Mouse (Mus musculus) cerebellum, postnatal 14 days (tissue): ENCODE results near the gene Jazf1.

Experiments
- DNase-seq, 2 experiments: peaks; one replicate each; pipeline ENCODE4 v3.0.0; 2021; ENCODE audit warnings: mixed read lengths in 2 of 2

The Jazf1 gene

GRCm38 (mm10) chr6:52903226-52903960 lies 165.0 kb downstream of the Jazf1 start:
- no peak for DNase-seq

DNA sequence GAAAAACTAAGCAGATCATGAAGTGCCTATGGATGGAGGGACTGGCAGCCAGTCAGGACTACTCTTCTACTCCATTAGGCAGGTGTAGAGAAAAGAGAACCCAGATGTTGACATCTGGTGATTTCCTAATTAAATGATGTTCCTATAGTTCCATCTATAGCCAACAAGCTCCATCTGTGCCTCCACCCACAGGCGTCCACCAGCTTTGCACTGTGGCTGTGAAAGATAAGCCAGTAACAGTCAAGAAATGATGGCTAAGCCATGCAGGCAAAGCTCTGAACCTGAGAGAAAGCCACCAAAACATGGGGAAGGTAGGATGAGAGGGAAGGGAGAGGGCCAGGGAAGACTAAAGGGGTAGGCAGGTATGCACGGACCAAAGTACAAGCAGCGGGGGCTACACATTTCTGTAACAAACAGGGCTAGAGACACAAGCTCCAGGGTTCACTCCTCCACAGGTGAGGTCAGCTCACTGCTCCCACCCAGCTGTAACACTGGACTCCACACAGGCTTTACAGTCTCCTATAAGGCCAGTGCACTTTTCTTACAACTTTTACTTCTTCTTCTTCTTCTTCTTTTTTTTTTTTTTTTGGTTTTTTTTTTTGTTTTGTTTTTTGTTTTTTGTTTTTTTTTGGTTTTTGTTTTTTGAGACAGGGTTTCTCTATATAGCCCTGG lies 168.7 kb downstream of the Jazf1 start:
- no peak for DNase-seq

DNA sequence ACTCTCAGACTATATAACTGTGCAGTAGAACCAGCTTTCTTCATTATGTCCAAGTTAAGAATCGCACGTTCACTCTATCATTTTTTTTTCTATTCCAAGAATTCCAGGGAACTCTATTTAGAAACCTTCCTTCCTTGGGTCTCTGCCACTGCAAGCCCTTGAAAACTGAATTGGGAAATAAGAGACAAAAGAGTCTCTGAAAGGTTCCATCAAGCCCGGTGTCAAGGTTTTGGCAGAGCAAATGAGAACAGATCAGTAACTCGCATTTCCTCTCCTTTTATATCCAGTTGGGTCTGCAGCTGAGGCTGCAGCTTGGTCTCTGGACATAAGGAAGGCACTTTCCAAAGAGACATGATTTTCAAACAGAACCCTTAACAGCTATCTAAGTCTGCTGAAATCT lies 173.4 kb downstream of the Jazf1 start:
- no peak for DNase-seq

- no peak for DNase-seq
Observed at GRCm38 (mm10) chr6:52894501-52894823, 174.0 kb downstream of the Jazf1 start.

DNA sequence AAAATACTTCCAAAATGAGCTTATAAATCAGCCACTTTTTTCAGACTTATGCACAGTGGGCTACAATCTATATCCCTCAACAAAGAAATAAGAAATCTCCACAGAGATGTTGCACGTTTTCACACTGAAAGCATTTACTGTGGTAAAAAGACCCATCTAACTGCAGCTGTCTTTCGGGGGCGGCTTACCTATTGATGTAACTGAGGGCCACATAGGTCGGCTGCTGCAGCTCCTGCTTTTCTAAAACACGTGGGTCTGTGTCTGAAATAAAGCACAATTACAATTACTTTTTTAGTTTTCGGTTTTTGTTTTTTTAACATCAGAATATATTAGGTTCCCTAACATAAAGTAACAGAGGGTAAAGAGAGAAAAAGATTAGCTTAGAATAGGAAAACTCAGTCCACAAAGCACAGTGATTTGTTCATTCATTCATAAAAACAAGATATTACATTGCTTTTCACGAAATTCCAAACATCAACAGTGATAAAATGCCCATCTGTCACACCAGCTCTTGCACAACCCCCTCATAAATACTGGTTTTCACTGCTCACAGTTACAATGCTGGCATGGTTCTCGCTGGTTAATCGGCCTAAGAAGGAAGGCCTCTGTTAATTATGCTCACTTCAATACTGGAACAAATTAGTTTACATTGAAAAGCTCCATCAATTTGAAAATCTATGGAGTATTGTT lies 174.5 kb downstream of the Jazf1 start:
- no peak for DNase-seq

GRCm38 (mm10) chr6:52892978-52893377 lies 175.5 kb downstream of the Jazf1 start:
- peak; percentile 35 to 61 for DNase-seq

DNA sequence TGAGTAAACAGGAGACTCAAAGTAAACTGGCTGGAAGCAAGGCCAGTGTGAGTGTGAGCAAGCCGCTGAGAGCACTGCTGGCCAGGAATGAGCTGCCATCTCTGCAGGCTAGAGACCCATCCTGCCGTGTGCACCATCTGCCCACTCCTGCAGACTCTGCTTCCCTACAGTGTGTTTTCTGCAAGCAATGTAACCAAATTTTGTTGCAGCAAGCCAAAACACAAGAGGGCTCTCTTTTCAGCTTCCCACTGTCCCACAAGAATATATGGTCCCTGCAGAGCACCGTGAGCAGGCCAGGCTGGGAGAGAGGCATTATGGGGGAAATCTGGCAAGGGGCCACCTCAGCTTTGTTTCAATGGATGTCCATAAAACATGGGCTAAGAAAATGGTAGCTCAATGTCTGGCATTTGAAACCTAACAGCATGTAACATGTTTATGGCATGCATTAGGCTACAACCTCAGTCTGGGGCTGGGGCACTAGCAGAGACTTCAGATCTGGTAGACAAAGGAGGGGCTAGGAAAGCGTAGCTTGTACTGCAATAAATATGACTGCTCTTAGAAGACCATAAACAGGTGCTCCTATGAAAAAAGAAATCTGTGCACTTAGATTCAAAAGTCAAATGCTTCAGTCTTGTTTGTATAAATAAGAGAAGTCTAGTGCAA lies 180.8 kb downstream of the Jazf1 start:
- DNase-seq = peak; percentile 83 to 91

DNA sequence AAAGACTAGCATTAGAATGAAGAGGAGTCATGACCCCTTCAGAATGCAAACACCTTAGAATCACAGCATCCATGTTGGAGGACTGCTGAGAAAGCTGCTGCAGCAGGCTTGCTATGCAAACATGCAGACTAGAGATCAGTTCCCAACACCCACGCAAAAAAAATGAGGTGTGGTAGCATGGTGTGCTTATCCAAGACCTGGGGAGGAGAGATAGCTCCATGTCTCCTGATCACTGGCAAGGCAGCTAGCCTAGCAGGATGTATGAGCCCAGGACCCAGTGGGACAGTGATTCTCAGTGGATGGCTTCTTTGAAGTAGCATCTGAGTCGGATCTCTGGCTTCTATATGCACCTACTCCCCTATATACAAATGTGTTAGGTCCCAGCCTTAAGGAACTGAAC lies 184.7 kb downstream of the Jazf1 start:
- DNase-seq = no peak

DNA sequence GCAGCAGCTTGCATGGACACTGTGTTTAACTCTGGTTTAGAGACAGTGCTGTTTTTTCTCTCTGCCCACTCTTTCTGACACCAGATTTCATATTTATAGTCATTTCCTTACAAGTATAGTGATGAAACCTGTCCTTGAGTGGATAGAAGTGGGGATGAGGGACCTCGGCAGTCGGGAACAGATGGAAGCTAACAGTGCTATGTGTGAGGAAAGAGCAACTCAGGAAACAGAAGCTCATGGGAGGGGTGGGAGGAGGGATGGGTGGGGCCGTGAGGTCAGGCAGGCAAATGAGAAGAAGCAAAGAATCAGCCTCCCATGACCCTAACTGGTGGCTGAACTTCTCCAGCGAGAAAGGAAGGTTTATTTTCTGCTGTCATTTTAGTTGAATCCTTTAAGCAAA lies 191.3 kb downstream of the Jazf1 start:
- DNase-seq = no peak

DNA sequence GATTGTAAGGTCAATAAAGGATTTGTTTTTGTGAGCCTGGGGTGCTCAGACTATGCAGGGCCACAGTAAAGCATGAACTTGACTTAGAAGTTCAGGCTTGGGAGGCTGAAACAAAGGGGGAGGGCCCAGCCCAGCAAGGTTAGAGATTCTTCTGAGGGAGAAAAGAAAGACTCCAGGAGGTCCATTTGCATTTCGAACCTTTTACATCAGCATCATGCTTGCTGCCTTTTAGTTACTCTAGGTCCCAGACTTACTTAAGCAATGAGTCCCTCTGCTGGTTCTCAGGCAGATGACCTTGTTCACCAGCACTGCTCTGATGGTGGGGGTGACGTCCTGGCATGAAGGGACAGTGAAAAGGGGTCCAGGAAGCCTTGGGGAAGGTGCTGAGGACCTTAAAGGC lies 197.1 kb downstream of the Jazf1 start:
- no peak for DNase-seq

GRCm38 (mm10) chr6:52869252-52869651 lies 199.2 kb downstream of the Jazf1 start:
- DNase-seq = peak in 1 of 2 experiments; percentile 39

DNA sequence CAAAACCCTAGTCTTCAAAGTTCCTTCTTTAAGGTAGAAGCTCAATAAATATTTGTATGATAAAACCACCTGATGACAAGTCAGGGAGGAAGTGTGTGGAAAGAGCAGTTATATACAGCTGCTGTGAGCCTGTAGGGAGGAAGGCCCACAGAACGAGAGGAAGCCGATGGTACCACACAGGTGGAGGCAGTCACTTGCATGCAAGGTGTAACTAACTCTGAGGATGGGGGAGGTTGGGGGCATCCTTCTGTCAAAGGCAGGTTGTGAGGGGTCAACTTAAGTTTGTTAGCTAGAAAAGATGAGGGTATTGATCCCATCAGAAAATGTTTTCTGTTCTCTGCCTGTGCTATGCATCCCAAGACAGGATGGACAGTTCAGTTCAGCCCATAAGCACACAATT lies 200.1 kb downstream of the Jazf1 start:
- no peak for DNase-seq

- peak; percentile 30 to 55 for DNase-seq
Observed at GRCm38 (mm10) chr6:52861928-52862327, 206.5 kb downstream of the Jazf1 start.

DNA sequence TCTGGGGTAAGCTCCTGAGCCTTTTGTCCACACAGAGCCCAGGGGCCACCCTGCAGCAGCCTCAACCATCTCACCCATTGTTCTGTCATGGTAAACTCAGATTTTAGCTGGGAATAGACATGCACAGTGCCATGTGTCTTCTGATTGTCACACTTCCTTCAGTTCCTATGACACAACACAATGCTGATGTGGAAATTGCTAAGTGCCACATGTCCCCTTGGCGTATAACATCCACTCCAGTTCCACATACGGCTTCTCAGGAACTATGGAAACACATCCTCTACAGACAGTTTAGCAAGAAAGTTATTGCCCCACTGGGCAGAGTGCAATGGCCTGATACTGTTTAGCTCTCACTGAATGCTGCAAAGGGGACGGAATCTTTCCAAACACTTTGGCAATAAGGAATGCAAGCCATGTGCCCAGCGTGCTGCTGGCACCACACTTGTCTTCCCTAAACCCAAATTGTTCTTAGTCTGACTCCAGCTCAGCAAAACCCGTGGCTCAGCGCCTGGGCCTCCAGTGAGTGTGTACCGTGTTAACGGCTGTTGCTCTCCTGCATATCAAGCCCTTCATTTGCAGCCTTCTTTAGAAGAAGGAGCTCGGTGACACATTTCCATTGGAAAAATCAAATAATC lies 207.1 kb downstream of the Jazf1 start:
- peak; percentile 67 to 82 for DNase-seq

DNA sequence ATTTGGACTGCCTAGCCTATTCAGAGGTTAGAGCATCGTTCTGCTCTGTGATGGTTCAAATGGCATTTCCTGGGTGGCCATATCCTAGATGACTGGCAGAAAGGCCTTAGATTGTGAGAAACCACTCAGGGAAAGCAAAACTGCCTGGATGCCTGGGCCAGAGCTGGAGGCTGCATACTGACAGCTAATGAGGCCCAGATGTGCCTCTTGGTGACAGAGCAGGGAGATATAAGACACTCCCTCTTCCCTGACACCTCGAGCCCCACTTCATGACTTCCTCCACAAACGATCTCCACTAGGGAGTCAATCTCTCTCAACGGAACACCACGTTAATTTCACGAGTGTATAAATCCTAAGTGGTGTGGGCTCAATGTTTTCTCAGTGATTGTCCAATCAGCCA lies 207.7 kb downstream of the Jazf1 start:
- no peak for DNase-seq

DNA sequence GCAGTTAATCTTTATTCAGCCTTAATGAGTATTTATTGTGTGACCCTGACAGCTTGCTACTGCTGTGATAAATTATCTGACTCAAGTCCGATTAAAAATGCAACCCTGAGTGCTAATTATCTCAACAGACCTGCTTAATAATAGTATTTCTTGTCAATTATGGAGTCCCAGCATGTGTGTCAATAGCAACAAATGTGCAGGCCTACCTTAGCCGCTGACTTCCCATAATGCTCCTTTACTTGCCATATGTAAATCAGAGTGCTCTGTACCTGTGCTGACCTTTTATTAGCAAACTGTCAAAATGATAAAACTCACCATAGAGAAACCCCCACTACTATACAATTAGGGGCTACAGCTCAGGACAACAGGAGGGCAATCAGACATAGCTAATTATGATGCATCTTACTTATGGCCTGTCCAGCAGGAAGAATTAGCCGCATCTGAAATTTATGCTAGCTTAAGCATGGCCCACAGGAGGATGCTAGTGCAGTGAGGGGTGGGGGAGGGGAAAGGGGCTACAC lies 209.5 kb downstream of the Jazf1 start:
- no peak for DNase-seq

- DNase-seq = no peak
Observed at GRCm38 (mm10) chr6:52852404-52853107, 215.9 kb downstream of the Jazf1 start.

- DNase-seq = no peak
Observed at GRCm38 (mm10) chr6:52851975-52852374, 216.5 kb downstream of the Jazf1 start.

DNA sequence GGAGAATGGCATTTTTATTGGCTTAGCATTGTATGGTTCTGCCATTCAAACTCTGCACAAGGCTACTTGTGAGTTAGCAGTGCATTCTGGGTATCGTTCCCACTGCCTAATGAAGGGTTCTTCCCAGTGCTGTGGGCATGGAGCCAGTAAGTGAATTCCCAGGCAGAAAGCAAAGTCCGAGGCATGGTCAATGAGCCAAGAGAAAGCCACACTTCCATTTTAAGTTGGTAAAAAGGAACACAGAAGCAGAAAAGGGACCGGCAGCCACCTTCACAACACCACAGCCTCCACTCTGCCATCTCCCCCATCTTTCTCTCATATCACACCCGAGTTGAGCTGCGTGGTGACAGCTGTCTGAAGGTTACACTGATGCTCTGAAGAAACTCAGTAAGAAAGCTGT lies 217.4 kb downstream of the Jazf1 start:
- peak; percentile 49 to 51 for DNase-seq

DNA sequence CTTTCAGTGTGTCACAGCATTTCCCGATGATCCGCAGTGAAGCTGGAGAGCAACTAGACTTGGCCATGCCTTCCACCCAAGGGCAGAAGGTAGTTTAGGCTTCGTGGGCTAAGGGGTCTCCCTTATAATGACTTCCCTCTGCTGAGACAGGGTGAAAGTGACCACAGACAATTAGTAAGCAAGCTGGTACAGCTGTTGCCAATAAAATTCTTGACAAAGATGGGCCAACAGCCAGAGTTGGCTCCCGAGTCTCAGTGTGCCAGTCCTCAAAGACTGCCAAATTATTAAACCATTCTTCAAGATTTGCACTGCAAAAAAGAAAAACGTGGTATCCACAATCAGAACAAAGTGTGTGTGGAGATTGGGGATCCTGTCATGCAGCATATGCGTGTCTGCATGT lies 220.2 kb downstream of the Jazf1 start:
- DNase-seq = no peak

DNA sequence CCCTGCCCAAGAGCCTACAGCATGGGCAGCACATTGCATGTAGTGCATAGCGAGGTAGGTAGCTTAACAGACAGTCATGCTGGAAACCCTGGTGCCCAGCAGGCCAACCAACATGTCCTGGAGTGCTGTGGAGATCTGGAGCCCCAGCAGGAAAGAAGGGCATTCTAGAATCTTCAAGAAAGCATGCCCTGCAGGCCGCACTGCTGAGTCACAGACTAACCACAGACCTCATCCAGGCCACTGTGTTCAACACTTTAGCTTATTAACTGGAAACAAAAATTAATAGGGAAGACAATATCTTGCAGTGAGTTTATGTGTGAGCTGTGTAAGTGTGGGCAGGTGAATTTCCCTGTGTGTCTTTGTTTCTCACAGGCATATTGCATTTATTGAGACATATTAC lies 222.1 kb downstream of the Jazf1 start:
- DNase-seq = no peak

- no peak for DNase-seq
Observed at GRCm38 (mm10) chr6:52844741-52845140, 223.7 kb downstream of the Jazf1 start.
